Mouse (Mus musculus) spleen, adult 2 months (tissue): ENCODE measurements at regions not wholly inside any gene's neighbourhood (a gene's known extent, or its start where the extent isn't known, plus 50 kb on each side); places are given as distances from the start of the nearest gene placed in this dataset.

Source experiments
- CTCF ChIP-seq: fragments of 200-500 bp; IDR thresholded peaks from 2 replicates; pipeline ENCODE4 v1.5.1; 2011; ENCODE audit warnings: mild to moderate bottlenecking, inconsistent platforms; ENCODE audit not compliant: insufficient read depth, insufficient read length, insufficient replicate concordance; ENCODE audit errors: extremely low read depth
- POLR2A ChIP-seq: fragments of 200-500 bp; IDR thresholded peaks from 2 replicates; pipeline ENCODE4 v1.6.1; 2011; ENCODE audit warnings: low read depth, low read length, inconsistent platforms

- TF ChIP-seq CTCF (no peak), POLR2A (no peak)
Measured at GRCm38 (mm10) chr9:32824134-32824531, 188.1 kb downstream of the Ets1 start.
